Mouse (Mus musculus) left cerebral cortex, postnatal 10 days (tissue): ENCODE results near the gene Snx3. TPM values are rescaled to one million over a fixed set of nuclear protein-coding genes. Genes with fewer than 3 reads are reported as not detected.

Experiments
- DNase-seq, 2 experiments: peaks; one replicate each; pipeline ENCODE4 v3.0.0; 2021 to 2022; ENCODE audit warnings: low spot score in 2 of 2, mixed read lengths in 1 of 2; ENCODE audit errors: extremely low spot score in 1 of 2
- intact Hi-C: fragments of 180-260 bp; cut with DNase I; formaldehyde crosslinking; loops from one replicate; pipeline ENCODE4 v1.15.1; 2025
- total RNA-seq, 2 experiments: library from RNA; stranded (reverse); gene quantifications; 2 replicates each; pipeline ENCODE4 v1.2.3; 2021

Snx3 gene
- 100 to 1,000 TPM; 197 to 199 TPM for total RNA-seq

GRCm38 (mm10) chr10:42501775-42502348 lies at the start of gene Snx3:
Snx3 (plus strand) TSS chr10:42502030.
- intact Hi-C loops: no loop called here
- peak; percentile 96 to 97 for DNase-seq

GRCm38 (mm10) chr10:42454266-42454665 lies 47.6 kb upstream of the Snx3 start:
- peak in 1 of 2 experiments; percentile 75 for DNase-seq
- intact Hi-C loops: no loop called here

GRCm38 (mm10) chr10:42454690-42455089 lies 47.1 kb upstream of the Snx3 start:
- no peak for DNase-seq
- intact Hi-C loops: no loop called here

- intact Hi-C loops: no loop called here
- no peak for DNase-seq
Measured at GRCm38 (mm10) chr10:42455981-42456380, 45.8 kb upstream of the Snx3 start.

GRCm38 (mm10) chr10:42457557-42458191 lies 44.2 kb upstream of the Snx3 start:
- intact Hi-C loops: no loop called here
- peak in 1 of 2 experiments; percentile 82 for DNase-seq

GRCm38 (mm10) chr10:42464224-42464623 lies 37.6 kb upstream of the Snx3 start:
- DNase-seq: peak in 1 of 2 experiments; percentile 29
- intact Hi-C loops: no loop called here

GRCm38 (mm10) chr10:42464805-42465204 lies 37.0 kb upstream of the Snx3 start:
- no peak for DNase-seq
- intact Hi-C loops: no loop called here

- intact Hi-C loops: no loop called here
- DNase-seq: no peak
Measured at GRCm38 (mm10) chr10:42474946-42475514, 26.8 kb upstream of the Snx3 start.

GRCm38 (mm10) chr10:42476774-42477475 lies 24.9 kb upstream of the Snx3 start:
- no peak for DNase-seq
- intact Hi-C loops: no loop called here

GRCm38 (mm10) chr10:42477550-42478340 lies 24.1 kb upstream of the Snx3 start:
- intact Hi-C loops: no loop called here
- DNase-seq: peak in 1 of 2 experiments; percentile 33

- DNase-seq: peak; percentile 92 to 97
- intact Hi-C loops: no loop called here
Measured at GRCm38 (mm10) chr10:42478341-42478720, 23.5 kb upstream of the Snx3 start, which contains the start of gene Afg1l. Afg1l (minus strand) TSS chr10:42478565.

GRCm38 (mm10) chr10:42480719-42481118 lies 21.1 kb upstream of the Snx3 start:
- DNase-seq: no peak
- intact Hi-C loops: no loop called here

GRCm38 (mm10) chr10:42488606-42489296 lies 13.1 kb upstream of the Snx3 start:
- no peak for DNase-seq
- intact Hi-C loops: no loop called here

GRCm38 (mm10) chr10:42491158-42491557 lies 10.7 kb upstream of the Snx3 start:
- intact Hi-C loops: no loop called here
- DNase-seq: no peak

GRCm38 (mm10) chr10:42492027-42492771 lies 9.6 kb upstream of the Snx3 start:
- DNase-seq: no peak
- intact Hi-C loops: no loop called here

GRCm38 (mm10) chr10:42493000-42493399 lies 8.8 kb upstream of the Snx3 start:
- intact Hi-C loops: no loop called here
- DNase-seq: no peak

- DNase-seq: no peak
- intact Hi-C loops: no loop called here
Measured at GRCm38 (mm10) chr10:42500611-42501010, 1.2 kb upstream of the Snx3 start.

- intact Hi-C loops: no loop called here
- no peak for DNase-seq
Measured at GRCm38 (mm10) chr10:42501161-42501560, 669 bp upstream of the Snx3 start.
